9 mouse cellular contexts compared by ENCODE assay signal in the genomic region with DNA sequence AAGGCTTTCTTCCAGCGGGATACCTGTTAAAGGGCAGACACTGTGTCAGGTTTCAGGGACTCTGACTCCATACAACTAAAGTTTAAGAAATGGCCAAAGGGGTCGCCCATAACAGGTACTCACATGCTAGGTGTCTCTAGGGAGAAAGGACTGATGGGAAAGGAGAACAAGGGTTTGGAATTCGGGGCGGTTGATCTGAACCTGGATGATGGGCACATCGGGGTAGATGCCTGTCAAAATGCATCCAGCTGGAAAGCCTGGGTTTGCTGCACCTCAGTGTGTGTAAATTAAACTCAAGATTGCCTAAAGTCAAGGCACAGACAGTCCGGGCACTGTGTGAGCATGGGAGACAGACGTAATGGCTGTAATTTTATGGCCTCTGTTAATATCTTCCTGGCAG. TPM values are rescaled to one million over a fixed set of nuclear protein-coding genes. Genes with fewer than 3 reads are reported as not detected.
DNase-seq lines count a peak whose midpoint lies in the region; ATAC-seq and TF ChIP-seq lines count a peak whose summit lies in the region.
"Had no signal": no experiment of that assay in that cellular context is flagged by ENCODE, and none has a peak within 500 bp of the region (broad histone marks: within the 10 kb centered on the region; RNA-seq: fewer than 3 reads in every experiment).

No protein-coding gene starts in this region.

- intact Hi-C loops in gastrocnemius, postnatal 36 days (cut with DNase I), result loop anchor here (2.0 to 10.0 kb wide), 3 partner anchors 166 to 262 kb away; no protein-coding TSS in a partner anchor

- H3K4me2 ChIP-seq in embryonic facial prominence, embryonic 12.5 days (replicated peaks), result peak overlapping the region; percentile 53
- peak overlapping the region; percentile 55 for H3K4me2 ChIP-seq in hindbrain, embryonic 15.5 days
- peak overlapping the region; percentile 59 for H3K4me2 ChIP-seq in midbrain, embryonic 15.5 days

- no peak for ATAC-seq in embryonic facial prominence, embryonic 12.5 days (ENCODE audit: insufficient number of reproducible peaks, insufficient read depth, low FRiP score, low TSS enrichment)
- ATAC-seq in hindbrain, embryonic 15.5 days (ENCODE audit: low FRiP score, low read depth), result no peak
- ATAC-seq in midbrain, embryonic 15.5 days (replicated peaks), result peak; percentile 27

- no peak overlapping the region for H3K9ac ChIP-seq in embryonic facial prominence, embryonic 12.5 days
- H3K9ac ChIP-seq in hindbrain, embryonic 15.5 days, result peak overlapping the region; percentile 34; the same call in 1 of the 2 replicates
- H3K9ac ChIP-seq in midbrain, embryonic 15.5 days, result peak overlapping the region; percentile 38; the same call in 1 of the 2 replicates

- peaks cover 13% of the 10 kb centered on the region for H3K4me1 ChIP-seq in embryonic facial prominence, embryonic 12.5 days
- peaks cover 38% of the 10 kb centered on the region for H3K4me1 ChIP-seq in hindbrain, embryonic 15.5 days (replicated peaks)
- H3K4me1 ChIP-seq in midbrain, embryonic 15.5 days, result peaks cover 39% of the 10 kb centered on the region

- no peak for TF ChIP-seq CTCF in layer of hippocampus, adult 2 months (conservative IDR thresholded peaks at IDR 0.05)

- no peaks in the 10 kb centered on the region for H3K9me3 ChIP-seq in embryonic facial prominence, embryonic 12.5 days
- no peaks in the 10 kb centered on the region for H3K9me3 ChIP-seq in hindbrain, embryonic 15.5 days
- no peaks in the 10 kb centered on the region for H3K9me3 ChIP-seq in midbrain, embryonic 15.5 days

- peak overlapping the region; percentile 86 for H3K27ac ChIP-seq in layer of hippocampus, adult 2 months
- no peak overlapping the region for H3K27ac ChIP-seq in embryonic facial prominence, embryonic 12.5 days
- H3K27ac ChIP-seq in hindbrain, embryonic 15.5 days (replicated peaks), result peak overlapping the region; percentile 69
- peak overlapping the region; percentile 80 for H3K27ac ChIP-seq in midbrain, embryonic 15.5 days

- no peaks in the 10 kb centered on the region for H3K36me3 ChIP-seq in embryonic facial prominence, embryonic 12.5 days
- H3K36me3 ChIP-seq in hindbrain, embryonic 15.5 days, result no peaks in the 10 kb centered on the region
- H3K36me3 ChIP-seq in midbrain, embryonic 15.5 days (replicated peaks), result no peaks in the 10 kb centered on the region

- 9% methylated on average over 7 of the region's 7 CpGs for WGBS in embryonic facial prominence, embryonic 12.5 days
- WGBS in hindbrain, embryonic 15.5 days, result 8% methylated on average over 7 of the region's 7 CpGs
- 6% methylated on average over 7 of the region's 7 CpGs for WGBS in midbrain, embryonic 15.5 days

- DNase-seq in layer of hippocampus, adult 2 months (ENCODE audit: low spot score in 2 of 2), result no peak
- DNase-seq in layer of hippocampus, adult 11-12 months (ENCODE audit: low spot score), result no peak
- no peak for DNase-seq in gastrocnemius, postnatal 10 days
- no peak for DNase-seq in left cerebral cortex, adult 8-10 months (ENCODE audit: low spot score in 2 of 2)
- DNase-seq in gastrocnemius, postnatal 36 days, result no peak

- H3K27me3 ChIP-seq in embryonic facial prominence, embryonic 12.5 days, result no peaks in the 10 kb centered on the region
- no peaks in the 10 kb centered on the region for H3K27me3 ChIP-seq in hindbrain, embryonic 15.5 days
- H3K27me3 ChIP-seq in midbrain, embryonic 15.5 days (replicated peaks), result no peaks in the 10 kb centered on the region

- H3K4me3 ChIP-seq in layer of hippocampus, adult 2 months, result peak overlapping the region; percentile 49
- peak overlapping the region; percentile 24 for H3K4me3 ChIP-seq in embryonic facial prominence, embryonic 12.5 days
- H3K4me3 ChIP-seq in hindbrain, embryonic 15.5 days, result peak overlapping the region; percentile 25; the same call in 1 of the 2 replicates
- H3K4me3 ChIP-seq in midbrain, embryonic 15.5 days, result peak overlapping the region; percentile 30

RNA-seq across cellular contexts. Expression of a gene that starts 25.4 kb away (rescaled TPM):
- 100 to 1,000 TPM; 119 to 121 TPM for total RNA-seq in layer of hippocampus, adult 2 months (2021)
- polyA plus RNA-seq in embryonic facial prominence, embryonic 12.5 days (2016; fragmentation: Nextera tagmentation; extraction: Ambion mirVana), result 264 and 270 TPM in 2 replicates
- 345 and 374 TPM in 2 replicates for polyA plus RNA-seq in hindbrain, embryonic 15.5 days (2015; fragmentation: Nextera tagmentation; extraction: Ambion mirVana)
- 329 and 335 TPM in 2 replicates for polyA plus RNA-seq in midbrain, embryonic 15.5 days (2015; fragmentation: Nextera tagmentation; extraction: Ambion mirVana)
- total RNA-seq in gastrocnemius, postnatal 10 days (2021), result 10 to 100 TPM; 75.9 to 77.3 TPM
- 100 to 1,000 TPM; 107 to 115 (median 113) TPM for total RNA-seq in left cerebral cortex, adult 8-10 months (2022)
- total RNA-seq in gastrocnemius, postnatal 36 days (2021), result 10 to 100 TPM; 65.7 to 66.8 TPM

RNA-seq across cellular contexts. Expression of a gene that starts 25.5 kb away (rescaled TPM):
- 10 to 100 TPM; 49.8 to 55.1 TPM for total RNA-seq in layer of hippocampus, adult 2 months (2021)
- 51.5 and 51.9 TPM in 2 replicates for polyA plus RNA-seq in embryonic facial prominence, embryonic 12.5 days (2016; fragmentation: Nextera tagmentation; extraction: Ambion mirVana)
- 58.2 and 66.3 TPM in 2 replicates for polyA plus RNA-seq in hindbrain, embryonic 15.5 days (2015; fragmentation: Nextera tagmentation; extraction: Ambion mirVana)
- 45.9 and 53.2 TPM in 2 replicates for polyA plus RNA-seq in midbrain, embryonic 15.5 days (2015; fragmentation: Nextera tagmentation; extraction: Ambion mirVana)
- total RNA-seq in gastrocnemius, postnatal 10 days (2021), result 10 to 100 TPM; 23.2 to 24.8 TPM
- 10 to 100 TPM; 53.6 to 66.2 (median 59.0) TPM for total RNA-seq in left cerebral cortex, adult 8-10 months (2022)
- total RNA-seq in gastrocnemius, postnatal 36 days (2021), result 10 to 100 TPM; 14.7 to 20.6 TPM

RNA-seq across cellular contexts. Expression of a gene that starts 56.2 kb away (rescaled TPM):
- not detected for total RNA-seq in layer of hippocampus, adult 2 months (2021)
- not detected in 2 replicates for polyA plus RNA-seq in embryonic facial prominence, embryonic 12.5 days (2016; fragmentation: Nextera tagmentation; extraction: Ambion mirVana)
- not detected in 2 replicates for polyA plus RNA-seq in hindbrain, embryonic 15.5 days (2015; fragmentation: Nextera tagmentation; extraction: Ambion mirVana)
- polyA plus RNA-seq in midbrain, embryonic 15.5 days (2015; fragmentation: Nextera tagmentation; extraction: Ambion mirVana), result not detected in 2 replicates
- total RNA-seq in gastrocnemius, postnatal 10 days (2021), result not detected
- not detected for total RNA-seq in left cerebral cortex, adult 8-10 months (2022)
- not detected for total RNA-seq in gastrocnemius, postnatal 36 days (2021)
- total RNA-seq: layer of hippocampus, postnatal 10 days had no signal
